Mouse (Mus musculus): ENCODE data around the gene Nek2. TPM values are rescaled to one million over a fixed set of nuclear protein-coding genes. Genes with fewer than 3 reads are reported as not detected.

The Nek2 gene
- total RNA-seq, 2 experiments from 2014 or later = 1.2 to 1.3 TPM

DNA sequence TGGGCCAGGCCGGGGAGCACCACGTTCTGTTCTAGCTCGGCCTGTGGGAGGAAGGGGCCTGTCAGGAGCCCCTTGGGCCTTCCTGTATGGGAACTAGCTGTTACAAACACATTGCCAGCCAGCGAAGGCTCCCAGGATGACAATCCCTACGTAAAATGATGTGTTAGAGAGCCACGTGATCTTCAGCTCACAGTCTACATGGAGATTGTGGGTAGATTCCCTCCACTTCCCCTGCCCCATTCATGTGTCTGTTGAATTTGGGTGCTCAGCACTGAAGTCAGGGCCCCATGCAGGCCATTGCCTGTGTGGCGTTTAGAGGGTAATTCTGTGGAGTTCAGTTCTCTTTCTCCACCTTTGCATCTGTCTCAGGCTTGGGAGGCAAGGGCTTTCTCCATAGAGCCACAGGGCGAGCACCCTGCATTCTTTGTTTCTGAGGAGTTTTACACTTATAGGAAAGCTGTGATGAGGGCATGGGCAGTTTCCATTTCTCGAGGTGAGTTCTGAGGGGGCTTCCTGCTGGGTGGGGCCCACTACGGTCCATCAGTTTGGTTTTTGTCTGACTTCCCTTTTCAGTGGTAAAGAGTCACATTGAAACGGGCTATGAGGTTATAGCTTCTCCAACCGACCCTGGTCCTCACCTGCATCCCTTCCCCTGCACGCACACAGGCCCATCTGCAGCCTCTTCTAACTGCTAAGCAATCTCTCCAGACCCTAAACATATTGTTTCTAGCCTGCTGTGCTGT lies 8.1 kb upstream of the Nek2 start:
- no peak for DNase-seq (ENCODE audit: low spot score in 2 of 2)

DNA sequence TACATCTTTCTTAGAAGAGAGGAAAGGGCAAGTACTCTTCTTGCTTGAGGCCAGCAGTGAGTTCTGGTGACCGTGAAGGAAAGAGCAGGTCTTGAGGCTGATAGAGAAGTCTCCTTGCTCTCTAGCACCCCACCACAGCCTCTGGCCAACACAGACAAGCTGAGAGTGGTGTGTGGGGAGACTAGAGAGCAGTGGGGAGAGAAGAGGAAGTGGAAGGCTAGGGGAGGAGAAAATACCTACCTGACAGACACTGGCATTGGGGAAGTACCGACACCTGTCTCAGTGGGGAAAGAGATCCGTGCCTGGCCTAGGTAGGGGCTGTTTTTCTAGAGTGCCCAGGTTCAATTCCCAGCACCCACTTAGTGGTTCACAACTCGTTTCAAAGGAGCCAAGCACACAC lies 7.0 kb upstream of the Nek2 start:
- no peak for DNase-seq (ENCODE audit: low spot score in 2 of 2)

DNA sequence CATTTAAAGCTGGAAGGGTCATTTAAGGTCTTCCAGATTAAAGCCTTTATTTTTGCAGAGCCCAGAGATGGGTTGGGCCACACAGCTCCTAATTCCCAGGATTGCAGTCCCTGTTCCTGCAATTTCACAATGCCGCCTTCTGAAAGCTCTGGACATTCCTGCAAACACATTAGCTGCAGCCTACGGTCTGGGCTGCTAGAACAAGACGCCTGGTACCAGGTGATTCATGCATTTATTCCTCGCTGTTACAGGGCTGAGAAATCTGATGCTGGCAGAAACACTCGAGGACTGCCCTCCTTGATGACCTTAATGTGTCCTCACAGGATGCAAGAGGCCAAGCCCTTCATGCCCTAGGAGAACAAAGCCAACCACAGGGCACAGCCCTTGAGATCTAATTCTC lies 6.3 kb upstream of the Nek2 start:
- DNase-seq (ENCODE audit: low spot score in 2 of 2) = no peak

DNA sequence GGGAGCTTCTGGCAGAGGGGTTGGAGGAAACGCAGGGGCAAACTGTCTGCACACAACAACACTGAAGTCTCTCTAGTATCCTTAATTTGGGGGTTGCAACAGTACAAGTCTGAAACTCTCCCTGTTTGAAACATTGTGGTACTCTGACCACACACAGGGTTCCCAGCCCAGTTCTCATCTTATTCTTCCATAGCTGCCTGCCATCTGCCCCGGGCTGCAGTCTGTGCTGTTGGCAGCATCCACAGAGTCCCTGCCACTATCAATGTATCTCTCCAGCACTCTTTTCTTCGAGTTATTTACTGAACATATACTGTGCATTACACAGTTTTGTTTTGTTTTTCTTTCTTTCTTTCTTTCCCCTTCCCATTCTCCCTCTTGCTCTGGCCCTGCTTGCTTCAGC lies 4.6 kb upstream of the Nek2 start:
- peak in 1 of 2 experiments; percentile 18 for DNase-seq (ENCODE audit: low spot score in 2 of 2)

DNA sequence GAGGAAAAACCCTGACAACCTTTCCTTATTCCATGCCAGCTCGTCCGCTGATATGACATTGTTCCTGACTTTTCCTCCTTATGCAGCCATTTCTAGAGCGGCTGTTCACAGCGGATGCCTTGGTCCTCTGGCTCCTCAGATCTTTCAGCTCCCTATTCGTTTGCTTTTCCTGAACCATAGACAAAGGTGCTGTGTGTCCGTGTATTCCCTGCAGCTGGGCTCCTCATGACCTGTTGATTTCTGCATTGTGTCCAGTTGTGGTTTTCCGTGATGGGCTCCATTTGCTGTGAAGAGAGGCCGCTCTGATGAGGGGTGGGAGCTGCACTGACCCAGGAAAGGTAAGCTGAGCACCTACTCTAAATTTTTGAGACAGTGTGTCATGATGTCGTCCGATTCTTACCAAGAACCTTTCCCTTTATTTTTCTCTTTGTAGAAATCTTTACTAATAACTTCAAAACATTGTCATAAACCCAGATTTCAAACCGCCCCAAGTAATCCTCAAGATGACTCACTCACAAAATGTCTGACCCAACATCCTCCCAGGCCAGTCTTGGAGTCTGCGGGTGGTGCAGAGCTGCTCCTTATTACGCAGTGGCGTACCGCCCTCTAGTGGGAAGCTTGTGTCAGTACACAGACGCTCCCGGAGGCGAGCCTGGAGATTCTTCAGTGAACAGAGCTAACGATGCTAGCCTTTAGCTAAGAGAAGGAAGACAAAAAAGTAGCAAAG lies 3.7 kb upstream of the Nek2 start:
- DNase-seq (ENCODE audit: low spot score in 2 of 2) = peak; percentile 79 to 93

DNA sequence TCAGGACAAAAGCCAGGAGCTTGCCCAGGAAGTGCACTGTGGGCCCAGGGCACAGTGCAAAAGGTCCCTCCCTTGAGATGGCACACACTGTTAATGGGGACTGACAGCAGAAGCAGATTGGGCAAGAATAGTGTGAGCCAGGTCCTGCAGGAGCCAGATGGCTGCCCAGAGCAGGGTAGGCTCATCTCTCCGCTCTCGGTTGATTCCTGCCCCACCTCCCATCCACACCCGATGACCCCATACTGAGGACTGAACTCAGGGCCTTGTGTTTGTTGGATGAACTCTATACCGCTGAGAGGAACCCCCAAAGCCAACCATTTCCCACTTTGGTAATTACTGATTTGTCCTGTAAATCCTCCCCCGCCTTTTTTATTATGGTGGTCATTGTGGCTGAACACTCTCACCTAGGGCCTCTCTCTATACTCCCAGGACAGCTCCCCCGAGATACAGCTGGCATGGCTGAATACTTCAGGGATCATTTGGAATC lies 3.1 kb upstream of the Nek2 start:
- DNase-seq (ENCODE audit: low spot score in 2 of 2) = no peak

DNA sequence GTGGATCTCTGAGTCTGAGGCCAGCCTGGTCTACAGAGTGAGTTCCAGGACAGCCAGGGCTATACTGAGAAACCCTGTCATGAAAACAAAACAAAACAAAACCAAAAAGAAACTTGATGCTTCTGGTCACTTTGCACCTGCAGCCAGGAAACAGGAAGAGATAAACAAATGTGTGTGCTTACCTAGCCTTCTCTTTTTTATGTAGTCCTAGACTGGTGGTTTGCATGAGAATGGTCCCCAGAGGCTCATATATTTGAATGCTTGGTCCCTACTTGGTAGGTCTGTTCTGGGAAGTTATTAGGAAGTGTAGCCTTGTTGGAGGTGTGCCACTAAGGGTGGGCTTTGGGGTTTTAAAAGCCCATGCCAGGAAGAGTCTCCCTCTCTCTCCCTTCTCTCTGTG lies 2.2 kb upstream of the Nek2 start:
- no peak for DNase-seq (ENCODE audit: low spot score in 2 of 2)

DNA sequence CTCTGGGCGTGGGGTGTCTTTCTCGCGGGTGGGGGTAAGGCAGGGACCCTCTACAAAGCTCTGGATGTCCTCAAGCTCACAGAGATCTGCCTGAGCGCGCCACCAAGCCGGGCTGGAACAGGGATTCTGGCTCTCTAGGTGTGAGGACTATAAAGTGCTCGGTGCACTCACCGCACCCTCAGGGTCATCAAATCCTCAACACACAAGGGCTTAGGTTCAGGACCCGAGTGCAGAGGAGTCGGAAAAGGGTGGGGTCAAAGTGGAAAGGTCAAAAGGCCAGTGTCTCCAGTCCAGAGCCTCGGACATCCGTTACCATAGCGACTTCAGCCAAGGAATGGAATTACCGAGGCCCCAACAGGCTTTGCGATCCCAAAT lies 306 bp upstream of the Nek2 start:
- peak in 1 of 2 experiments; percentile 10 for DNase-seq (ENCODE audit: low spot score in 2 of 2)

DNA sequence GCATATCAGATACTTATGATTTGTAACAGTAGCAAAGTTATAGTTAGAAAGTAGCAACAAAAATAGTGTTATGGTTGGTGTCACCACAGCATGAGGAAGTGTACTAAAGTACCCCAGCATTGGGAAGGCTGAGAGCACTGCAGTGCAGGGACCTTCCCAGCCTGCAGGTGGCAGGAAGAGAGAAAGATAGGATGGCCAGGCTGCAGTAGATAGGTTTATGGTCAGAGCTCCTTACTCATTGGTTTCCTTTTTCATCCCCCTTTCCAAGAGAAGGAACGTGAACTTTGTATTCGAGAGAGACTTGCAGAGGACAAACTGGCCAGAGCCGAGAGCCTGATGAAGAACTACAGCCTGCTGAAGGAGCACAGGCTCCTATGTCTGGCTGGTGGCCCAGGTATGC lies 7.9 kb downstream of the Nek2 start:
- no peak for DNase-seq (ENCODE audit: low spot score in 2 of 2)

DNA sequence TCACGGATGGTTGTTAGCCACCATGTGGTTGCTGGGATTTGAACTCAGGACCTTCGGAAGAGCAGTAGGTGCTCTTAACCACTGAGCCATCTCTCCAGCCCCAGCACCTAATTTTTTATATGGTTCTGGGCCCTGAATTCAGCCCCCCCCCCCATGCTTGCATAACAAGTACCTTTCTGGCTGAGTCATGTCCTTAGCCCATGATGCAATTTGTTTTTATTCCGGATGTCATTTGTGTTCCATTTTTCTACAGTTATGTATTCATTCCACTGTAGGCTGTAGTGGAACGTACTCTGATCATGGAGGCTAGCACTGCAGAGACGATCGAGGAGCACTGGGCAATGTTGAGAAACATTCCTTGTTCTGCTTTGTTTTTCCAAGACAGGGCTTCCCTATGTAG lies 12.2 kb downstream of the Nek2 start:
- no peak for DNase-seq (ENCODE audit: low spot score in 2 of 2)

DNA sequence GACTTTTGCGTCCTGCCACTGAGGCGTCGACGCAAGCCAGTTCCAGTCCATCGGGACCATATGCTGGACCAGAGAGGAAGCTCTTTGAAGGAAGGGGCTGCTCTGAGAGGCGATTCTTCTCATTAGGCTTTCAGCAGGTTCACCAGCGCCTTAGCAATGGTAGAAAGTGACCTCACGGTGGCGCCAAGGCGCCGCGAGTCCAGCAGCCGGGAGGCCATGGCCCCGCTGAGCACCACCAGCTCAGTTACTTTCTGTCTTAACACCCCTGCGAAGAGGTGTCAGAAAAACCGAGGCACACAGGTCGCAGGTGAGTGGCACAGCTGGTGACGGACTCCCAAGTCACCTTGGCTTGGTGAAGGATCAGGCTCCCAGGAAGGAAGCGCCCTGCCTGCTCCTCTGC lies 13.6 kb downstream of the Nek2 start:
- DNase-seq (ENCODE audit: low spot score in 2 of 2) = peak; percentile 36 to 68

DNA sequence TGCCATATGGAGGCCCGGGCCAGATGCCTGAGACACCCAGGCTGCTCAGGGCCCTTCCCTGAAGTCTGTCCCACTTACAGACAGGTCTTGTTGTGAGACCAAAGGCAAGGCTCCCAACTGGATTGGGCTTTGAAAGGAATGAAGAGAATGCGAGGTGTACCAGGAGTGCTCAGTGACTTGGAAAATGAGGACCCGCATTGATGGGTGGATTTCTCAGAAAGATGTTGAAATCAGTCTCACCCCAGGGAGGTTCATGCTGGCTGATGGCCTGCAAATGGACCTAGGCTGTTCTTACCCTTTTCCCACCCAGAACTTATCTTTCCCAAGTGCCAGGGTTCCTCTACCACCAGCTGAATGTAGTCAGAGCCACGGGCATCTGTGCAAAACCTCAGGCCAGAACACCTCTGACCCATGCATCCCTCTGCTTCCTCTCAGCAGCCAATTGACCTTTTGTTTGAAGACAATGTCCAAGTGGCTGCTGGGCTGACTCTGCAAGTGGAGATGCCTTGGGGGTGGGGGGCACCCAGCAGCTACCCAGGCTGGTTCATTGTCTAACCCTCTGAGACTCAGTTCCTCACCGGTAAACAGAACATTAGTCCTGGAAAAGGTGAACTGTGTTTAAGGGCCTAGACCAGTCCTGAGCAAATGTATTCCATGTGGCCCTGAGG lies 15.2 kb downstream of the Nek2 start:
- DNase-seq (ENCODE audit: low spot score in 2 of 2) = no peak

DNA sequence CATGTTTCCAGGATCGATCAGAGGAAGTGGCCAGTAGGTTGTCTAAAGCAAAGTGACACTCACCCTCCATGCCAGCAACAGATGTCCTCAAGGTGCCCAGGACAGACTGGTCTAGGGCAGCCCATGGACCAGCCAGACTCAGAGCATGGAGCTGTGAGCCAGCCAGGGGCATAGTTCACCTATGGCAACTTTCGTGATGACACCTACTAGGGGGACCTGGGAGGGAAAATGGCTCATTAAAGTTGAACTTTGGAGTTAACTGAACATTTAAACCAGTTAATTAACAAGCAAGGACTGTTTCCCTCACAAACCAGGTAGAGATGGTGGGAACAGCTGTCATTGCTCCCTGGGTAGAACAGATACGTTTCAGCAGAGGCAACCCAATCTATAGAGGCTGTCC lies 16.4 kb downstream of the Nek2 start:
- DNase-seq (ENCODE audit: low spot score in 2 of 2) = no peak

DNA sequence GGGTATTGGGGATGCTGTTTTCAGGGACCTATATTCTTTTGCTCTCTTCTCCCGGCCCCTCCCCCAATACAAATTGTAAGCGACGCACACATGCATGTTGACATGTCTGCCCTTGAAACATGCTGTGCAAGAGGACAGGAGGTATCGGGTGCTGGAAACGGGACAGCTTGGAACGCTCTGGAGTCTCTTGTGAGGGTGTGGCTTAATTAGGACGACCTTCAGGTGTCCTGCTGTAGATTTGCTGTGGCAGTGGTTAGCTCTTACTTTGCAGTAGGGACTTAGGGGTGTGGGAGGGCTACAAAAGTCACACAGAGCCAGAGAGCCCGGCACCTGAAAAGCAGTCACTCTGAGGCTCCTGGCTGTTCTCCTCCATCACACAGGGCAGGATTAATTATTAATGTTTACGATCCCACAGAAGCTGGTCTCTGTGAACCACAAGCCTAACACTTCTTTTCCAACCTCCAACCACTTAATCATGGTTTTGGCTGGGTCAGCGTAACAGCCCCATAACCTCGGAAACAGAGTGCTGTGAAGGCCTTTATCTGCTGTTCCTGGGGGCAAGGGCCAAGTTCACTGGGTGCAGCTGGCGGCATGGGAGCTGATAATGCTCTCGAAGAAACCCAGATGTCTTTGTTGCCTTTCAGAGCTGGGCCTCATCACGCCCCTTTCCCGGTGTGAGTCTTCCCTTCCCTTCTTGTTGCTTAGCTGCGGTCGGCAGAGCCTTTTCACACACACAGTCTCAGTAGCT lies 17.9 kb downstream of the Nek2 start:
- no peak for DNase-seq (ENCODE audit: low spot score in 2 of 2)

DNA sequence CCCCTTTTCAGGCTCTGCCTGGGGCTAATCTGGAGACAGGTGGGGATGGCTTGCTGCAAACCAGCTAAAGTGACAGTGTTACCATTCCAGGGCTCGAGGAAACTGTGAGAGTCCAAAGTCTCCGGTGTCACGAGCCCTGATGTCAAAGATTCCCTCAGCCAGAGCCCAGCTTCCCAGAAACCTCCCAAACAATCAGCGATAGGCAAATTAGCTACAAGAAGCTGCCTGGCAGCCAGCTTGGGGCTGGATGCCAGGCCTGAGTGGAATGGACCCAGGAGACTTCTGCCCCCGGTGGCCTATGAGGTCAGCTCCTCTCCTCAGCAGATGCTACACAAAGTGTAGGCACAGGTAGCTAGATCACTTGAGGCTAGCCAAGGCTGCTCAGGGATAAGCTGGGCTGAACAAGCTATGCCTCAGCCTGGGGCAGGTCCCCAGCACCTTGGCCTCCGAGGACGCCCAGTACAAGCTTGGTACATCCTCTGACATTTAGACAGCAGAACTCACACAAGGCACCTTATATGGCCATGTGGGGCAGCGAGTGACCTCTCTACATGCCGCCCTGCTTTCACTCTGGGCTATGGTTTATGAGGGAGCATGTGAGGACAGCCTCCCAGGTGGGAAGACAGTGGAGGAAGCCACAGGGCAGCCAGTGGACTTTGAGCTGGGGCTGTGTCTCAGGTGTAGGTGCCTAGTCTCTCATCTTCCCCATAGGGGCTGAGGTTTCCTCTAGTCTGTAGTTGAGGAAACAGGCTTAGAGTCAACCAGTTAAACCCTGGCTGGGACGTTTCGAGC lies 19.7 kb downstream of the Nek2 start:
- DNase-seq (ENCODE audit: low spot score in 2 of 2) = no peak

DNA sequence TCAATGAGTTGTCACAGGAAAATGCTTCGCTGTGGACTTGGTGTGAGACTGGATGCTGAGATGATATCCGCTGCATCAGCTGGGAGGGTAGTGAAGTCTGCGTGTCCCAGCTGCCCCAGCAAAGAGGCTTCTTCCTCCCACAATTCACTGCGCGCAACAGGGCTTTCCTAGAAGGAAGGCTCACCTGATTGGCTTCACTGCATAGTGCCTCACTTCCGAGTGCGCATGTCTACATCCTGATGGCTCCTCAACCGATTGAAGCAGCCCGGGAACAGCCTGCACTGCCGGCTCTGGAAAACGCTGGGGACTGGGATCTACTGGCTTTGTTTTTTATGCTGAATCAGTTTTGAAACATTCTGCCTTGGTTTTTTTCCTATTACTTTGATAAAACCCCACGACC lies 21.0 kb downstream of the Nek2 start:
- DNase-seq (ENCODE audit: low spot score in 2 of 2) = no peak

DNA sequence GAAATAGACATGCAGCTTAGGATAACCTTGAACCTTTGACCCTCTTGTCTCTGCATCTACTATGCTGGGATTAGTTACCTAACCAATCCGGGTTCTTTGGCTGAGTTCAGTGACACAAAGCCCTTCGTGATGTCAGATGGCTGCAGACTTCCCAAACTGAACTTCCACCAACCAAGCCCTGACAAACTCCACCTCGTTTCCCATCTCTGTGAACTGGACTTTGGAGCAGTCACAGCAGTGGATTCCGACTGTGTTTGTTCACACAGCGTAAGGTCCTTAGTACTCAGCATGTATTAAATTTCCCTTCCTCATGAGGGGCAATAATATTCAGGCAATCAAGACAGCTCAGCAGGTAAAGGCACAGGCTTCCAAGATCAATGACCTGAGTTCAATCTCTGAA lies 25.4 kb downstream of the Nek2 start:
- no peak for DNase-seq (ENCODE audit: low spot score in 2 of 2)

DNA sequence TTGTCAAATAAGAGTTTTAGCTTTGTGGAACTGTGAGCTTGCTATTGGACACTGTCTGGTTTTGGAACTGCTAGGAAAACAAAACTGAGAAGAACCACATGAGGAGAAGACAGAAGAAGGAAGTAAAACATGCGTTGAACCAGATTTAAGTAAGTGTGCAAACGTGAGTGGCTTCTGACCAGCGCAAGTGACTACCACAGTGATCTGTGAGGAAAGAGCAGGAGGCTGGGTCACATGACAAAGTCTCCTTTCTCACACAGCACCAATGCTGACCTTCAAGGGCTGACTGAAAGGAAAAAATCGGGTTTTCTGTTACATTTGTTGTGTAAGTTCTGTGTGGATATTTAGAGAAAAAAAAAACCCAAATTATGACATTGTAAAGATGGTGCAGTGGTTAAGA lies 28.3 kb downstream of the Nek2 start:
- DNase-seq (ENCODE audit: low spot score in 2 of 2) = no peak

DNA sequence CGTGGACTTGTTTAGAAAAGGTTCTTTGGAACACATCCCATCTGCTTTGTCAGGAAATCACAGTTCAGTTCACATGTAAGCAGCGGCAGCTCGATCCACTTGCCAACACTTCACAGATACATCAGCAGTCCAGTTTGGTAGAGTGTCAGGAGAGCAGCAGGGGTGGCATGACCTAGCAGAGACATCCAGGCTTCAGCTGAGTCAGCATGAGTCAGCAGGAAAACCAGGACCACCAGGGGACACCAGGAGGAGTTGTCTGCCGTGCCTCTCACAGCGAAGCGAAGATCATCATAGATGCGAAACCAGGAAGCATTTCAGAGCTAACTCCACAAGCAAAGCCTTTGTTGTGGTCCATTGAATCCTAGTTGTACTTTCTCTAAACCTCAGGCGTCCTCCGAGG lies 32.2 kb downstream of the Nek2 start:
- DNase-seq (ENCODE audit: low spot score in 2 of 2) = no peak

DNA sequence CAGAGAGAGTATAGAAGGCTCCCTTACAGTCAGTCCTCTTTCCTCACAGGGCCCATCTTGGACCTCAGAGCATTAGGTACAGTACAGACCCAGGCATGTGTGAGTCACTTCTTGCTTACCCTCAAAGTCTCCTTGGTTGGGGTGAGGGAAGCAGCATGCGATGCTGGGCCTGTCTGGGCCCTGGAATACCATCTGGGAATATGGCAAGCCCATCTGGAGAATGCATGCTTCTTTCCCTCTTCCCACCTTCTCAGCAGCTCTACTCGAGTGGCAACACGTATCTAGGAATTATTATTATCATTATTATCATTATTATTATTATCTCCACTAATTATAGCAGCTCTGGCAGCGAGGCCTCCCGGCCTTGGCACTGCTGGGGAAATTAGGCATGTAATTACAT lies 33.5 kb downstream of the Nek2 start:
- peak; percentile 18 to 58 for DNase-seq (ENCODE audit: low spot score in 2 of 2)
